9 mouse cellular contexts compared by ENCODE assay signal in the genomic region with DNA sequence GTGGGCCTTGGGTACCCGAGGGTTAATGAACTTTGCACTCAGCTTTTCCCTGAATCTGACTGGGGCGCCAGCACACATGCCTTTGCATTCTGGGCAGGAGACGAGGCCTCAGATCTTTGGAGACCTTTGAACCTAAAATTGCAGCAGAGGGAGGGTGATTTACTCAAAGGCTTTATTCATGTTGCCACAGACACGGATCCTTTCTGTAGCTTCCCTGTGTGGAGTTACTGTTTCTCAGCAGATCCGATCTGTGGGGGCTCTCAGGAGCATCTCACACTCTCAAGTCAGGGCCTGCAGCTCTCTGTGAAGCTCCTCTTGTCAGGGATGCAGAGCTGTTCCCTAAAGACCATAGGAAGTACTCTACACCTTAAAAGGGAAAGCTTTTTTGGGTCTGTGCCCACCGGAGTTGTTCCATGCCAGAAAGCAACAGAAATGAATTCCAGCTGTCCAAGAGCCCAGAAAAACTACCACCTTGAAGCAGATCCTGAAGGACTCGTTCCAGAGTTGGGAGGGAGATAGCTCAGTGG. TPM values are rescaled to one million over a fixed set of nuclear protein-coding genes. Genes with fewer than 3 reads are reported as not detected.
DNase-seq lines count a peak whose midpoint lies in the region; ATAC-seq and TF ChIP-seq lines count a peak whose summit lies in the region.
"Had no signal": no experiment of that assay in that cellular context is flagged by ENCODE, and none has a peak within 500 bp of the region (broad histone marks: within the 10 kb centered on the region; RNA-seq: fewer than 3 reads in every experiment).

No protein-coding gene starts in this region.

- no peaks in the 10 kb centered on the region for H3K27me3 ChIP-seq in midbrain, embryonic 12.5 days
- H3K27me3 ChIP-seq in midbrain, embryonic 13.5 days, result no peaks in the 10 kb centered on the region
- no peaks in the 10 kb centered on the region for H3K27me3 ChIP-seq in kidney, postnatal 0 days (ENCODE audit: insufficient read depth, low read length)
- no peaks in the 10 kb centered on the region for H3K27me3 ChIP-seq in stomach, embryonic 16.5 days (ENCODE audit: control insufficient read depth, insufficient read depth, low read length)

- DNase-seq in gastrocnemius, postnatal 36 days, result peak; percentile 20 to 26
- DNase-seq in kidney, postnatal 0 days (ENCODE audit: low spot score), result peak; percentile 59
- no peak for DNase-seq in spleen, postnatal 36 days (ENCODE audit: low spot score in 2 of 2)
- DNase-seq in cerebellum, postnatal 4 days (ENCODE audit: low spot score in 2 of 2), result no peak

- H3K4me3 ChIP-seq in midbrain, embryonic 12.5 days, result no peak overlapping the region
- no peak overlapping the region for H3K4me3 ChIP-seq in midbrain, embryonic 13.5 days (replicated peaks)
- no peak overlapping the region for H3K4me3 ChIP-seq in kidney, postnatal 0 days (replicated peaks; ENCODE audit: low read depth, low read length)
- no peak overlapping the region for H3K4me3 ChIP-seq in stomach, embryonic 16.5 days (replicated peaks; ENCODE audit: low read length)
- H3K4me3 ChIP-seq: myocyte had no signal

- no peak for TF ChIP-seq CTCF in kidney, postnatal 0 days (IDR thresholded peaks at IDR 0.05; ENCODE audit: low read depth)

- H3K4me1 ChIP-seq in midbrain, embryonic 12.5 days, result 0 out of 2 replicates have a peak, but pooled peaks cover 2% of the 10 kb centered on the region
- no peaks in the 10 kb centered on the region; the same call in 1 of the 2 replicates for H3K4me1 ChIP-seq in midbrain, embryonic 13.5 days (replicated peaks)
- peaks cover 15% of the 10 kb centered on the region for H3K4me1 ChIP-seq in kidney, postnatal 0 days (replicated peaks; ENCODE audit: insufficient read depth, low read length)
- peaks cover 32% of the 10 kb centered on the region for H3K4me1 ChIP-seq in stomach, embryonic 16.5 days (ENCODE audit: control insufficient read depth, insufficient read depth, low read length)

- H3K9ac ChIP-seq in midbrain, embryonic 12.5 days (replicated peaks), result no peak overlapping the region
- H3K9ac ChIP-seq in midbrain, embryonic 13.5 days (replicated peaks), result no peak overlapping the region
- no peak overlapping the region for H3K9ac ChIP-seq in kidney, postnatal 0 days (ENCODE audit: low read depth, low read length)
- H3K9ac ChIP-seq in stomach, embryonic 16.5 days (ENCODE audit: low read length), result no peak overlapping the region

- 32% methylated on average over 7 of the region's 7 CpGs for WGBS in midbrain, embryonic 12.5 days
- WGBS in midbrain, embryonic 13.5 days, result 32% methylated on average over 7 of the region's 7 CpGs
- WGBS in kidney, postnatal 0 days, result 13% methylated on average over 7 of the region's 7 CpGs
- WGBS in stomach, embryonic 16.5 days, result 19% methylated on average over 7 of the region's 7 CpGs

- H3K27ac ChIP-seq in midbrain, embryonic 12.5 days (replicated peaks), result 0 out of 2 replicates have a peak overlapping the region, but pooled peaks have one; percentile 30
- H3K27ac ChIP-seq in midbrain, embryonic 13.5 days, result no peak overlapping the region
- peak overlapping the region; percentile 38; the same call in 1 of the 2 replicates for H3K27ac ChIP-seq in kidney, postnatal 0 days
- peak overlapping the region; percentile 53 for H3K27ac ChIP-seq in stomach, embryonic 16.5 days (ENCODE audit: low read length)

- no peak for ATAC-seq in midbrain, embryonic 12.5 days (ENCODE audit: low FRiP score, low read depth)
- ATAC-seq in midbrain, embryonic 13.5 days, result no peak
- ATAC-seq in kidney, postnatal 0 days (replicated peaks; ENCODE audit: low FRiP score, low read depth), result no peak
- peak; percentile 30; the same call in 1 of the 2 replicates for ATAC-seq in stomach, embryonic 16.5 days (ENCODE audit: insufficient read depth, low FRiP score)

- no peaks in the 10 kb centered on the region for H3K36me3 ChIP-seq in midbrain, embryonic 12.5 days
- no peaks in the 10 kb centered on the region for H3K36me3 ChIP-seq in midbrain, embryonic 13.5 days
- no peaks in the 10 kb centered on the region for H3K36me3 ChIP-seq in kidney, postnatal 0 days (ENCODE audit: insufficient read depth, low read length)
- H3K36me3 ChIP-seq in stomach, embryonic 16.5 days (ENCODE audit: control insufficient read depth, insufficient read depth, low read length), result no peaks in the 10 kb centered on the region

- H3K9me3 ChIP-seq in midbrain, embryonic 12.5 days, result no peaks in the 10 kb centered on the region
- no peaks in the 10 kb centered on the region for H3K9me3 ChIP-seq in midbrain, embryonic 13.5 days
- H3K9me3 ChIP-seq in kidney, postnatal 0 days (replicated peaks; ENCODE audit: low read length), result no peaks in the 10 kb centered on the region
- no peaks in the 10 kb centered on the region for H3K9me3 ChIP-seq in stomach, embryonic 16.5 days (replicated peaks; ENCODE audit: control insufficient read depth, low read length)

- intact Hi-C loops in gastrocnemius, postnatal 36 days (cut with DNase I), result no loop called here

- H3K4me2 ChIP-seq in midbrain, embryonic 12.5 days (replicated peaks), result no peak overlapping the region
- no peak overlapping the region for H3K4me2 ChIP-seq in midbrain, embryonic 13.5 days (replicated peaks)
- H3K4me2 ChIP-seq in kidney, postnatal 0 days (ENCODE audit: low read length), result no peak overlapping the region
- H3K4me2 ChIP-seq in stomach, embryonic 16.5 days (ENCODE audit: low read depth, low read length), result no peak overlapping the region

RNA-seq across cellular contexts. Expression of a gene that starts 20.0 kb away (rescaled TPM):
- polyA plus RNA-seq in midbrain, embryonic 12.5 days (2016; fragmentation: Nextera tagmentation; extraction: Ambion mirVana), result 0.04 and 0.10 TPM in 2 replicates
- 0.06 TPM in 1 of 2 replicates, not detected in the other for polyA plus RNA-seq in midbrain, embryonic 13.5 days (2015; fragmentation: Nextera tagmentation; extraction: Ambion mirVana)
- total RNA-seq in gastrocnemius, postnatal 36 days (2021), result not detected
- polyA plus RNA-seq in kidney, postnatal 0 days (2015; fragmentation: Nextera tagmentation; extraction: Ambion mirVana), result 1.8 and 2.2 TPM in 2 replicates
- polyA plus RNA-seq in stomach, embryonic 16.5 days (2015; fragmentation: Nextera tagmentation; extraction: Ambion mirVana), result 1.8 and 2.0 TPM in 2 replicates
- total RNA-seq: hematopoietic stem cell, adult 5-6 weeks had no signal
- polyA plus RNA-seq: myocyte had no signal

Comparison
In these comparisons a context has a peak if more than half of its experiments do, and no peak if none do; other contexts are left out.
1. DNase-seq: peak in gastrocnemius, postnatal 36 days (2 of 2) and kidney, postnatal 0 days (single experiment); none in spleen, postnatal 36 days (0 of 2) and cerebellum, postnatal 4 days (0 of 2).